Mouse (Mus musculus) embryonic facial prominence, embryonic 12.5 days (tissue): ENCODE measurements around the gene Arhgef2. TPM values are rescaled to one million over a fixed set of nuclear protein-coding genes. Genes with fewer than 3 reads are reported as not detected.
A peak's percentile ranks its signal among the peaks of the same experiment; 100 is the strongest.

Source experiments
- ATAC-seq: fragments of 200-750 bp; cut with Nextera tagmentation; 2 replicates; pipeline ENCODE4 v1.8.0; 2017; ENCODE audit not compliant: insufficient number of reproducible peaks, insufficient read depth, low FRiP score, low TSS enrichment
- H3K27ac ChIP-seq: fragments of 300-500 bp; sonication (generic); 2 replicates; pipeline ENCODE4 v1.5.1; 2016; ENCODE audit warnings: mild to moderate bottlenecking
- H3K27me3 ChIP-seq: fragments of 300-500 bp; sonication (generic); 2 replicates; pipeline ENCODE4 v1.6.1; 2016; ENCODE audit warnings: mild to moderate bottlenecking, moderate library complexity
- H3K36me3 ChIP-seq: fragments of 300-500 bp; sonication (generic); 2 replicates; pipeline ENCODE4 v1.6.1; 2016; ENCODE audit warnings: mild to moderate bottlenecking
- H3K4me1 ChIP-seq: fragments of 300-500 bp; sonication (generic); 2 replicates; pipeline ENCODE4 v1.6.1; 2016
- H3K4me2 ChIP-seq: fragments of 300-500 bp; sonication (generic); replicated peaks from 2 replicates; pipeline ENCODE4 v1.6.1; 2016; ENCODE audit warnings: mild to moderate bottlenecking, moderate library complexity
- H3K4me3 ChIP-seq: fragments of 300-500 bp; sonication (generic); 2 replicates; pipeline ENCODE4 v1.5.1; 2016; ENCODE audit warnings: mild to moderate bottlenecking
- H3K9ac ChIP-seq: fragments of 300-500 bp; sonication (generic); 2 replicates; pipeline ENCODE4 v1.6.1; 2016; ENCODE audit warnings: mild to moderate bottlenecking, moderate library complexity
- H3K9me3 ChIP-seq: fragments of 300-500 bp; sonication (generic); 2 replicates; pipeline ENCODE4 v1.6.1; 2016; ENCODE audit warnings: mild to moderate bottlenecking, moderate library complexity
- WGBS: fragments of 180-500 bp; shearing (Covaris S2); methylation state at CpG from one replicate; pipeline ENCODE4 v1.1.7; 2016; 5-methylcytosine and 5-hydroxymethylcytosine counted together
- polyA plus RNA-seq: library from polyadenylated mRNA; unstranded; fragments of >200 nt; fragmentation: Nextera tagmentation; extraction: Ambion mirVana; gene quantifications from 2 replicates; pipeline ENCODE4 v1.2.1, GENCODE M21; 2016

The Arhgef2 gene
- polyA plus RNA-seq, 1 experiment from 2014 or later, result 117 TPM

DNA sequence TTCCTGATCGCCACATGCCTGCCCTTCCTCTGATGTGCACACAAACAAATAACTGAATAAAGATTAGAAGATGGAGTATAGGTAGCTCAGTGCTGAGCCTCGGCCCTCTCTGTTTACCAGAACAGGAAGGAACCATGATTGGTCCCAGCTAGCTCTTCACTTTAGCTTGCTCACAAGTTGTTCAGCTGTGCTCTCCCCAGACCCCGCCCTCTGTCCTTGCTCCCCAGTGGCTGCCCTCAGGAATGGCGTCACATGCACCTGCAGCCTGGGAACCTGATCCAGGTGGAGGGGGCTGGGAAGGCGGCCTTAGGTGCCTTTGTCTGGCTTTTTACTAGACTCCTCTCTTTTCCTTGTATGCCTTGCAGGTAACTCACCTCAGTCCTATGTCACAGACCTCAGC lies 9.4 kb downstream of the Arhgef2 start:
- Histone ChIP-seq H3K9ac (no peak overlapping the region), H3K4me1 (peaks cover 14% of the 10 kb centered on the region), H3K27me3 (no peaks in the 10 kb centered on the region), H3K9me3 (no peaks in the 10 kb centered on the region), H3K27ac (0 out of 2 replicates have a peak overlapping the region, but pooled peaks have one; percentile 60), H3K4me2 (no peak overlapping the region), H3K4me3 (0 out of 2 replicates have a peak overlapping the region, but pooled peaks have one; percentile 15), H3K36me3 (no peaks in the 10 kb centered on the region)
- 0 out of 2 replicates have a peak, but pooled peaks have one; percentile 23 for ATAC-seq
- WGBS, result 54% methylated on average over 5 of the region's 5 CpGs

DNA sequence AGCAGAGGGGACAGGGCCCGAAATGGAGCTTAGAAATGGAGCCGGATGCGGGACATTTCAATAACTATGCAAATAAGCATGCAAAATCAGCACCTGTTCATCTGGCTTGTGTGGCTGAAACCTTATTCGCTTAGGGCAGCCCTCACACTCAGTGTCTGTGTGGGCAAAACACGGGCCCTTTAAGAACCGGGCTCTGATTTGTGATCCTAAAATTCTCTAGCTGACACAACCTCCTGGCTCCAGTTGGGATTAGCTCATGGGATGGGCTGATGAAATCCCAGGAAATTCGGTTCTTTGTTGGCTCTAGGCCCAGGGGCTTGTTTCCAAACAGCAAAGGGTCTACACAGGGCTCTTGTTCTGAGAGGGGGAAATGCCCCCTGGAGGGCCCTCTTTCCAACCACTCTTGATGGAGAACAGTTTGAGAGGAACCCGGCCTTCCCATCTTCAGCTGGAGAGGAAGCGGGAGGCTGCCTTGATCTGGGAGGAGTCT lies 10.2 kb downstream of the Arhgef2 start:
- Histone ChIP-seq H3K4me1 (peaks cover 20% of the 10 kb centered on the region), H3K27me3 (no peaks in the 10 kb centered on the region), H3K4me3 (0 out of 2 replicates have a peak overlapping the region, but pooled peaks have one; percentile 15), H3K4me2 (peak overlapping the region; percentile 26), H3K9me3 (no peaks in the 10 kb centered on the region), H3K36me3 (no peaks in the 10 kb centered on the region), H3K27ac (peak overlapping the region; percentile 50; the same call in 1 of the 2 replicates), H3K9ac (no peak overlapping the region)
- no peak for ATAC-seq
- 48% methylated on average over 9 of the region's 9 CpGs for WGBS

DNA sequence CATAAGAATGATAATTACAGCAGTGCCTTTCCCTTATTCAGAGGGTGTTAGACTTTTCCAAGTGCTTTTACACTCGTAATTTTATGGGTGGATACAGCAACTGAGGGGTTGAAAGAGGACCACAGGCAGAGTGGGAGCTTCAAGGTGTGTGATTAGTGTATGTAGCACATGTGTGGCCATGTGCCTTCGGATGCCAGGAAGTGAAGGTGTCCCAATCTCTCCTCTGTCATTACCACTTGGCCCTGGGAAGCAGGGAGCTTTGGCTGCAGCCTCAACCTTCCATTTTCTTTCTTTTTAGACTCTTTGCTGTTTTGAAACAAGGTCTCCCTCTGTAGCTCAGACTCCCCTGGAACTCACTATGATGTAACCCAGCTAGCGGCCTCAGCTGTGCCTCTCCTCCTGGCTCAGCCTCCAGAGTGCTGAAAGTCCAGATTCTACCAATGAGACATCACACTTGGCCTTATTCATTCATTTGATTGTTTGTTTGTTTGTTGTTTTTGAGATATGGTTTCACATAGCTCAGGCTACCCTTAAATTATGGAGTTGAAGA lies 11.3 kb downstream of the Arhgef2 start:
- Histone ChIP-seq H3K4me1 (peaks cover 20% of the 10 kb centered on the region), H3K9ac (no peak overlapping the region), H3K4me3 (no peak overlapping the region), H3K27me3 (no peaks in the 10 kb centered on the region), H3K36me3 (no peaks in the 10 kb centered on the region), H3K9me3 (no peaks in the 10 kb centered on the region), H3K27ac (no peak overlapping the region), H3K4me2 (peak overlapping the region; percentile 26)
- WGBS, result 76% methylated on average over 3 of the region's 3 CpGs
- ATAC-seq, result no peak

DNA sequence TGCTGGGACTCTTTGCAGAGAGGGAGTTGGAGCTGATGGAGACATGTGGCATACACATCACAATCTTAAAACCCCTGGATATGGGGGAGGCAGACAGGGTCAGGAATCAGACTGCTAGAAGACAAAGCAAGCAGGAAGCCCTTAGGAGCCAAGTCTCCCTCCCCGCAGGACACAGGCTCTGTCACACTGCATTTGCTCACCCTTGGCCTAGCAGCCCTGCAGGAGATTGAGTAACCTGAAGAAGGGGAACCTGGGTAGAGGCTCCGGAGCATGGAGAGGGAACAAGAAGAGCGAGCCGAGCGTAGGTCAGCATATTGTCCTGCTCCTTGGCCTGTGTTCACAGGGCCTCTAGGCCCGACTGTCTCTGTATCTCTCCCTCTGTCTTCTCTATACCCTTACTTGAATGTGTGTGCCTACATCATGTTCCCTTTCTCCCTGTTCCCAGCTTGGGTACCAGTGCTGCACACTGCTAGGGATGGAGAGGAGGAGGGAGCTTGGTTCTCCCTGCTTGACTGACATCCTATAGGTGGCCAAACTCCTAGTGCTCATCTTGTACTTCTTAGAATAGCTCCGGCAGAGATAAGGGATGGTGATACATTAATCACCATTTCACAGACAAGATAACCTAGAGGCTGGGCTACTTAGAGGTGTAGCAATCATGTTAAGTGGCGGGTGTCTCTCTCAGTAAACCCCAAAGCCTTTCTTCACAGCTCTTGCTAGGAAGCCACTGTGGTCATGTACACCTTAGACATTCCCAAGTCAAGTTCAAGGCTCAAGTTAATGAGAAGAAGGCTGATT lies 12.5 kb downstream of the Arhgef2 start:
- H3K4me2 ChIP-seq, result no peak overlapping the region
- no peak for ATAC-seq
- no peak overlapping the region for H3K9ac ChIP-seq

DNA sequence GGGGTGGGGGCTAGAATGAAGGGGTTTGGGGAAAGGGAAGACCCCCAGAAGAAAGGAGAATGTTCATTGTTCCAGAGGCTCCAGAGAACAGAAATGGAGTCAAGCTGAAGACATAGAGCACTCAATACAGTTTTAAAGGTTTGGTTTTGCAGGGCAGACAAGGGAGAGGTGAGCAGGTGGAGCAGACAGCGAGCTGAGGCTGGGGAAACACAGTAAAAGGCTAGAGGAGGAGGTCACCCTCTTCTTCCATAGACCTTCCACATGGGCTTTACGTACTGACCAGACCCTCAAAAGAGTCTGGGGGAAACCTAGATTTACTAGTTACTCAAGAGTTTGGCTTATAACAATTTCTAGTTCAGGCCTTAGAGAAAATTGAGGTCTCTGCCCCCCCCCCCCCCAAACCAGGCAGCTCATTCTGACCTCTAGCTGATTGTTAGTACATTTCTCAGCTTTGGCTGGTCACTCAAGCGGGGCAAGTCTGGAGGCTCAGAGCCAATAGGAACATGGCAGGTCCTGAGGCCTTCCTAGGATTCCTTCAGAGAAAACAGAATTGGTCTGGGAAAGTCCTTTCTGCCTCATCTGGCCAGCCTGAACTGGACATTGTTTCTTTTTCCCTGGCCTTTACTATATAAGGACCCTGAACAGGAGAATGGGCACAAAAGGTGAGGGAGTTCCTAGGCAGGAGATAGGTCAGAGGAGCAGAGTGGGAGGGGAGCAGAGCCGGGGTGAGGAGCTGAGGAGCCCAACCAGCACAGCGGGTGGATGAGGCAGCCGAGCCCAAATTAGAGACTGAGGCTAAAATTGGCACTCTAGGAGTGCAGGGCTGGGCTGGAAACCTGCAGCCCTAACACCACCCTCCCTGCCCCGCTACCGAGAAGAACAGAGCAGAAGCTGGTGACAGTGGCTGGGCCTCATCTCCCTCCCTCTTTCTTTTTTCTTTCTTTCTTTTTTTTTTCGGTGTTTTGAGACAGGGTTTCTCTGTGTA lies 13.6 kb downstream of the Arhgef2 start:
- no peak overlapping the region for H3K27ac ChIP-seq
- no peaks in the 10 kb centered on the region for H3K36me3 ChIP-seq
- H3K9me3 ChIP-seq, result no peaks in the 10 kb centered on the region
- no peak for ATAC-seq
- 46% methylated on average over 9 of the region's 9 CpGs for WGBS
- H3K4me1 ChIP-seq, result peaks cover 30% of the 10 kb centered on the region
- no peak overlapping the region for H3K4me3 ChIP-seq
- H3K4me2 ChIP-seq, result no peak overlapping the region
- no peak overlapping the region for H3K9ac ChIP-seq
- H3K27me3 ChIP-seq, result no peaks in the 10 kb centered on the region

More for the DNA sequence above, 12.5 kb downstream of the Arhgef2 start:
- Histone ChIP-seq H3K27me3 (no peaks in the 10 kb centered on the region), H3K9me3 (no peaks in the 10 kb centered on the region), H3K4me1 (peaks cover 20% of the 10 kb centered on the region), H3K4me3 (no peak overlapping the region), H3K27ac (no peak overlapping the region), H3K36me3 (no peaks in the 10 kb centered on the region)
- 73% methylated on average over 8 of the region's 8 CpGs for WGBS

DNA sequence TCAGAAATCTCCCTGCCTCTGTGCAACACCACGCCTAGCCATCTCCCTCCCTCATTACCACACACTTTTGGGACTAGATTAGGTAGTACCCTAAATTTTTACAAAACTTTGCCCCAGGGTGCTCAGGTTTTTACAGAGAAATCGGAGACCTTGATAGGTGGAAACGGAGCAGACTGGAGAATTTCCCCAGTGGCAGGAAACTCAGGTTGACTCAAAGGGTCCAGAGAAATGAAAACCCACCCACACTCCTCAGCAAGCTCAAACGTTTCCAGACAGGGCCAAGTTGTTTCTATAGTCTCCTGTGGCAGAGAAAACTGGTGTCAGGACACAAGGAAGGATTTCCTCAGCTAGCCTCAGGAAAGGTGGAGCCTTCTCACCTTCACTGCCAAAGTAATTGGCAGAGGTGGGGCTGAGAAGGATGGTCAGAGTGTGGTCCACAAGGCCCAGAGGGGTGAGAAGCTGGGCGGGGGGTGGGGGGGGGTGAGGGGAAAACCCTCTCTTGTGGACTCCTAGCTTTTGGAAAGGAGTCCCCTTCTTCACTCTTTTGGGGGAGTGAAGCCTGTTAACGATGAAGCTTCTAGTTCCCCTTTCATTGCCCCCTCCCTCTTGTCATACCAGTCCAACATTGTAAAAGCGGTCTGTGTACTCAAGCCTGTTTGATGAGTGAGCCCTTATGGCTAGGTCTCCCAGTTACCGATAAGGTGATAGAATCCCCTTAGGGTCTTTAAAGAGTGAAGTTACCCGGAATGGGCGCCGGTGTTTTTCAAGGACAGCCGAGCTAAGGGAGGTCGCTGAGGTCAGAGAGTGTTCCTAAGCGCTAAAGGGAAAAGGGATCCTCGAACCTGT lies 14.6 kb downstream of the Arhgef2 start:
- 9% methylated on average over 15 of the region's 15 CpGs for WGBS
- Histone ChIP-seq H3K27me3 (no peaks in the 10 kb centered on the region), H3K4me2 (peak overlapping the region; percentile 97), H3K36me3 (peaks cover 5% of the 10 kb centered on the region; the same call in 1 of the 2 replicates), H3K27ac (peak overlapping the region; percentile 98), H3K4me3 (peak overlapping the region; percentile 92), H3K9ac (peak overlapping the region; percentile 95), H3K9me3 (no peaks in the 10 kb centered on the region), H3K4me1 (peaks cover 39% of the 10 kb centered on the region)
- no peak for ATAC-seq

DNA sequence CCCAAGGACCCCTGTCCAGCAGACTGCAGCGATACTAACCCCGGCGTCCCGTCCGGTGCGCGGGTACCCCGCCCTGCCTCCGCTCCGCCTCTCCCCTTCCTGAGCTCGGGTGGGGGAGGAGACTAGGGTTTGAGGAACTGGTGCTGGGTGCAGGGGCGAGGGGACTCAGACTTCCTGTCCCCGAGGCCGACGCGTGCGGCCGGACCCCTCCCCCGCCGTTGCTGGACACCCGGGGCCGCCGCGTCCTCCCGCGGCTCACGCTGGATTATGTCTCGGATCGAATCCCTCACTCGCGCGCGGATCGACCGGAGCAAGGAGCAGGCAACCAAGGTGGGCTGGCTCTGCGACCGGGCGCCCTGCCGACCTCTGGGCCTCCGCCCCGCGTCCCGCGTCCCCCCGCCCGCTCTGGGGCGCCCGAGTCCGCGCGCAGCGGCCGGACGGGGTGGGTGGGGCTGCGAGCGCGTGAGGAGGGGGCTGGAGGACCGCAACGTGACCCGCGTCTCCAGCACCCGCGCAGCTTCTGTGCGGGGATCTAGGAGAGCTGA lies 15.3 kb downstream of the Arhgef2 start:
- peak overlapping the region; percentile 97 for H3K4me2 ChIP-seq
- H3K4me3 ChIP-seq, result peak overlapping the region; percentile 92
- no peaks in the 10 kb centered on the region for H3K9me3 ChIP-seq
- WGBS, result under 1% methylated on average over 64 of the region's 64 CpGs
- H3K27ac ChIP-seq, result peak overlapping the region; percentile 98
- H3K36me3 ChIP-seq, result peaks cover 12% of the 10 kb centered on the region
- peak overlapping the region; percentile 95 for H3K9ac ChIP-seq
- peak; percentile 59; the same call in 1 of the 2 replicates for ATAC-seq
- H3K27me3 ChIP-seq, result no peaks in the 10 kb centered on the region
- peaks cover 37% of the 10 kb centered on the region for H3K4me1 ChIP-seq

DNA sequence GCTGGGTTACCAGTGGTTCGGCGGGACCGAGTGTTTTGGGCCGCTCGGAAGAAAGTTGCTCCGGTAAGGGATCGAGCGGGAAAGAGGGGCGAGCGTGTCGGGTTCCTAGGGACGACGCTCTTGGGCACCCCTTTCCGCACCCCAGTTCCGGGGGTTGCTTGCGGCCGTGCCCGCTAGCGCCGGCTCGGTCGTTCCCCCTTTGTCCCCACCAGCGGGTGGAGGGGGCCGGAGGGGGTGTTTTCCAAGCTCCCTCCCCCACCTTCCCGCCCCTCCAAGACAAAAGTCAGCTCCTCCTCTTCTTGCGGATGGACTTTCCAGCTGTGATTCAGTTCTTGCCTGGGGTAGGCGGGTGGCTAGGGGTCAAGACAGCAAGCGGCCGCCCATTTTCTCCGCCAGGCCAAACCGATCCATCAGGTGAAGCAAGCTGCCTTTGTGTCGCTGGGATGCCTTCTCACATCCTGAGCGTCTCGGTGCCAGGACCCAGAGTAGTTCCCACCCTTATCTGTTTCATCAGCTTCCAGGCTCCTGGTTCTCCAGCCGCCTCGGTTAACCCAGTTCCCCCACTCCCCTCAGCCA lies 15.9 kb downstream of the Arhgef2 start:
- peak overlapping the region; percentile 92 for H3K4me3 ChIP-seq
- H3K4me2 ChIP-seq, result peak overlapping the region; percentile 97
- H3K27ac ChIP-seq, result peak overlapping the region; percentile 98
- peak overlapping the region; percentile 95 for H3K9ac ChIP-seq
- 1% methylated on average over 36 of the region's 36 CpGs for WGBS
- no peaks in the 10 kb centered on the region for H3K9me3 ChIP-seq
- no peaks in the 10 kb centered on the region for H3K27me3 ChIP-seq
- peaks cover 15% of the 10 kb centered on the region for H3K36me3 ChIP-seq
- ATAC-seq, result 0 out of 2 replicates have a peak, but pooled peaks have one; percentile 0
- H3K4me1 ChIP-seq, result peaks cover 31% of the 10 kb centered on the region

DNA sequence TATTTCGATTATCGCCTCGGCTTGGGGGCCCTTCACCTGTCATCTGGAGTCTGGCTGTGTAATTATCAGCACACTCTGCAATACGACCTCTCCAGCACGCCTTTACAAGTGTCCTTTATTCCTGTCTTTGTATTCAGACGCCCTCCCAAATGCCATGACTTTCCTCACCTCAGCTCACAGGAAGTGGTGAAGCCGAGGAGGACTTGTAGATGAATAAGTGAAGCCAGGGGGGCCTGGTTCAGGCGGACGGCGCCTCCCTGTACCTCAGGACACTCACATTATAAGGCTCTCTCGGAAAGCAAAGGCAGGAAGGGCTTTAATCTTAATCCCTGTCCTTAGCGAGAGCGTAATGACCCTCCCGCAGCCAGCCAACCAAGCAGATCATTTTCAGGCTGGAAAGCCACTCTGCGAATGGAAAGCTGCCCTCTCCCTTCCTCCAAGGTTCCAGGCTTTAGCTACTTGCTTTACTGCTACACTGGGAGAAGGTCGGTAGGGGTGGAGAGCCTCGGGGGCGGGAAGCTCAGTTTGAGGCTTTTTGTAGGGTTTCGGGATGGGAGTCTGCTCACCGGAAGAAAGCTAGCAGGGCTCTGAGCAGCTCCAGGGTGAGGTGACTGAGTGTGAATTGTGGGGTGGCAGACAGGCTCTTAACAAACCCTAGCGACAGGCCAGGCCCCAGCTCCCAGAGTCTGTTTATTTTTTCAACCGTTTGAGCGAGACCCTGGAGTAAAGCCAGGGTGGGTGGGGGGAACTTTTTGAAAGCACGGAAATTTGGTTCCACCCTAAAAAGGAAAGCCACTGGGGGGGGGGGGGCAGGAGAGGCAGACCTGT lies 16.6 kb downstream of the Arhgef2 start:
- peak overlapping the region; percentile 95 for H3K9ac ChIP-seq
- peak overlapping the region; percentile 92 for H3K4me3 ChIP-seq
- ATAC-seq, result no peak
- H3K36me3 ChIP-seq, result peaks cover 15% of the 10 kb centered on the region
- peak overlapping the region; percentile 98 for H3K27ac ChIP-seq
- no peaks in the 10 kb centered on the region for H3K27me3 ChIP-seq
- H3K4me1 ChIP-seq, result peaks cover 30% of the 10 kb centered on the region
- under 1% methylated on average over 24 of the region's 24 CpGs for WGBS
- H3K4me2 ChIP-seq, result peak overlapping the region; percentile 97
- H3K9me3 ChIP-seq, result no peaks in the 10 kb centered on the region
